Mouse (Mus musculus) layer of hippocampus, adult 9-10 months (tissue): ENCODE data around the gene Rnd3.

Source experiments
- DNase-seq: peaks from one replicate; pipeline ENCODE4 v3.0.0; 2022; ENCODE audit warnings: low spot score

Rnd3 gene

GRCm38 (mm10) chr2:51128090-51128489, 20.8 kb downstream of the Rnd3 start:
- DNase-seq: no peak

GRCm38 (mm10) chr2:51110271-51110670, 38.6 kb downstream of the Rnd3 start:
- DNase-seq: no peak

GRCm38 (mm10) chr2:51108631-51109030, 40.3 kb downstream of the Rnd3 start:
- no peak for DNase-seq

GRCm38 (mm10) chr2:51101187-51101586, 47.7 kb downstream of the Rnd3 start:
- DNase-seq: no peak

GRCm38 (mm10) chr2:51099987-51100386, 48.9 kb downstream of the Rnd3 start:
- no peak for DNase-seq

GRCm38 (mm10) chr2:51099240-51099639, 49.7 kb downstream of the Rnd3 start:
- no peak for DNase-seq

- no peak for DNase-seq
Observed at GRCm38 (mm10) chr2:51090688-51091087, 58.2 kb downstream of the Rnd3 start.

- no peak for DNase-seq
Observed at GRCm38 (mm10) chr2:51090049-51090448, 58.9 kb downstream of the Rnd3 start.

- DNase-seq: no peak
Observed at GRCm38 (mm10) chr2:51088843-51089573, 59.9 kb downstream of the Rnd3 start.

- no peak for DNase-seq
Observed at GRCm38 (mm10) chr2:51088123-51088453, 60.8 kb downstream of the Rnd3 start.

GRCm38 (mm10) chr2:51087307-51088122, 61.4 kb downstream of the Rnd3 start:
- no peak for DNase-seq

- no peak for DNase-seq
Observed at GRCm38 (mm10) chr2:51085155-51085554, 63.8 kb downstream of the Rnd3 start.

GRCm38 (mm10) chr2:51082714-51083351, 66.1 kb downstream of the Rnd3 start:
- DNase-seq: no peak
